ENCODE assay signal across 11 mouse cellular contexts in the genomic region with DNA sequence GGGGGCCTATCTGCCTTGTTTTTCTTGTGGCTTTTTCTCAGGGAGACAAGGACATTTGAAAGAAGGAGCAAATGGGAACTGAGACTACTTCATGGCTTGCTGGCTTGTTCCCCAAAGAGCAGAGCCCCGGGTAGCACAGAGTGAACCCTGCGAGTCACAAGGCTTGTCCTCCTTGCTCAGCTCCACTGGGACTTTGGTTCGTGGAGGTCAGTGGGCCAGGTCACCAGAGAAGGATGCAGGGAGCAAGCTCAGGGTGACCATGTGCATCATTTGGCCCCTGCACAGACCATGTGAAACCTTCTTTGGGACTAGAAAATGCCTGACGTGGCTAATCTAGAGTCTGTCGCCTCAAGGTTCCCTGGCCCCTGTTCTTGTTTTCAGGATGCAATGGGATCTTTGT.
DNase-seq lines count a peak whose midpoint lies in the region; TF ChIP-seq lines count a peak whose summit lies in the region.
"Had no signal": no experiment of that assay in that cellular context is flagged by ENCODE, and none has a peak within 500 bp of the region (broad histone marks: within the 10 kb centered on the region; RNA-seq: fewer than 3 reads in every experiment).

No protein-coding gene starts in this region.

- no peaks in the 10 kb centered on the region for H3K27me3 ChIP-seq in kidney, adult 2 months (replicated peaks; ENCODE audit: control insufficient read depth, insufficient read depth, low read length)
- H3K27me3 ChIP-seq: hindbrain, embryonic 13.5 days had no signal

- H3K4me1 ChIP-seq in kidney, adult 2 months (ENCODE audit: control insufficient read depth, insufficient read depth, low read length), result peaks cover 9% of the 10 kb centered on the region
- H3K4me1 ChIP-seq: hindbrain, embryonic 13.5 days had no signal

- DNase-seq in lung, postnatal 10 days, result peak; percentile 11
- DNase-seq in lung, postnatal 14 days, result no peak
- DNase-seq in gastrocnemius, postnatal 10 days, result peak; percentile 14
- peak; percentile 92 for DNase-seq in kidney, adult 2 months
- peak; percentile 73 for DNase-seq in skeletal muscle tissue, adult 2 months (ENCODE audit: low read depth, low spot score)
- DNase-seq in yolk sac, embryonic 10.5 days (ENCODE audit: low spot score), result no peak
- DNase-seq in layer of hippocampus, adult 8-10 months (ENCODE audit: low spot score in 2 of 2), result no peak
- DNase-seq in spleen, adult 18-20 months, result no peak
- DNase-seq: left cerebral cortex, postnatal 4 days; right cerebral cortex, postnatal 4 days had no signal

- H3K27ac ChIP-seq in kidney, adult 2 months (ENCODE audit: insufficient read depth, low read depth, low read length), result peak overlapping the region; percentile 66
- H3K27ac ChIP-seq: hindbrain, embryonic 13.5 days had no signal

- H3K36me3 ChIP-seq in kidney, adult 2 months (ENCODE audit: control insufficient read depth, insufficient read depth, low read length), result no peaks in the 10 kb centered on the region
- H3K36me3 ChIP-seq: hindbrain, embryonic 13.5 days had no signal

- TF ChIP-seq POLR2A in kidney, adult 2 months (IDR thresholded peaks at IDR 0.05; ENCODE audit: low read depth, low read length), result no peak

- WGBS in kidney, adult 2 months, result 32% methylated on average over 5 of the region's 5 CpGs

- H3K4me3 ChIP-seq in kidney, adult 2 months (ENCODE audit: insufficient read depth, low read depth, low read length), result no peak overlapping the region
- H3K4me3 ChIP-seq: hindbrain, embryonic 13.5 days had no signal

- no peak for TF ChIP-seq CTCF in kidney, adult 2 months (conservative IDR thresholded peaks at IDR 0.05; ENCODE audit: insufficient read depth, insufficient read length, low read depth, low read length)

Comparison
In these comparisons a context has a peak if more than half of its experiments do, and no peak if none do; other contexts are left out.
1. DNase-seq: peak in lung, postnatal 10 days (single experiment), gastrocnemius, postnatal 10 days (single experiment), kidney, adult 2 months (single experiment) and skeletal muscle tissue, adult 2 months (single experiment); none in lung, postnatal 14 days (single experiment), yolk sac, embryonic 10.5 days (single experiment), layer of hippocampus, adult 8-10 months (0 of 2) and spleen, adult 18-20 months (0 of 2).